Mouse (Mus musculus): ENCODE results near the gene Gemin5. TPM values are rescaled to one million over a fixed set of nuclear protein-coding genes. Genes with fewer than 3 reads are reported as not detected.
A peak's percentile ranks its signal among the peaks of the same experiment; 100 is the strongest.
"Not testable (repeated sequence)": the region's sequence is repeated elsewhere in the genome, so short reads cannot be mapped to it uniquely, and the experiment has no call there.

The Gemin5 gene
- polyA plus RNA-seq, 1 experiment from 2014 or later: 27.7 TPM

DNA sequence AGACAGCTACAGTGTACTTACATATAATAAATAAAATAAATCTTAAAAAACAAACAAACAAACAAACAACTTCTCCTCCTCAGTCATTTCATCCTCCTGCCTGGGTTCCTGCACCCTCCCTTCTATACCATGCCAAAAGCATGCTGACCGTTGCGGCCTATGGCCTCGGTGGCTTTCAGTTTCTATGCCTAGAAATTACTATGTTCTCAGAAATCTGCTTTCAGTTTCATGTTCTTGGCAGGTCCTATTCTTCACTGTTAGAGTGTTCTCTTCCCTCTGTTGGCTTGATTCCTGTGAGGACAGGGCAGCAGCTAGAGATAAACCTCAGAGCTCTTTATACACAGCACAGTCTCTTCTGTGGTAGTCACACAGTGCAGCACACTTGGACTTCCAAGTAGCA lies 15.2 kb upstream of the Gemin5 start:
- ATAC-seq (replicated peaks; ENCODE audit: low FRiP score, low TSS enrichment, low read depth): no peak

DNA sequence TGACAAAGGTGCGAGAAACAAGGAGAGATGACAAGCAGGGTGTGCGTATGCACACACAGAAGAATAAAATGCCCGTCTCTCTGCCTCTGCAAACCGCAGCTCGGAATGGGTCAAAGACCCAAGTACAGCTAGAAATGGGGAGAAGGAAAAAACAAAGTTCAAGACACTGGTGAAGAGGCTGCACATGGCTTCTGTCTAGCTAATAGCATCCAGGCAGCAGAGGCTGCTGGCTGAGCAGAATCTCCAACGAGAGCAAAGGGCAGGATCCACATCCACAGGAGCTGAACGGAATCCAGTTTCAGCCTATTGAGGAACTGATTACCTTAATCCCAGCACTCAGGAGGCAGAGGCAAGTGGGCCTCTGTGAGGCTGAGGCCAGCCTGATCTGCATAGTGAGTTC lies 12.4 kb upstream of the Gemin5 start:
- WGBS: 72% methylated on average over 7 of the region's 7 CpGs

More for the DNA sequence above, 15.2 kb upstream of the Gemin5 start:
- Histone ChIP-seq H3K9me3 (ENCODE audit: control insufficient read depth, low read length) (no peaks in the 10 kb centered on the region), H3K4me2 (ENCODE audit: low read length) (no peak overlapping the region), H3K36me3 (ENCODE audit: control insufficient read depth, insufficient read depth, low read length) (no peaks in the 10 kb centered on the region), H3K27me3 (replicated peaks; ENCODE audit: control insufficient read depth, insufficient read depth, low read length) (no peaks in the 10 kb centered on the region), H3K27ac (ENCODE audit: low read depth) (no peak overlapping the region), H3K4me3 (ENCODE audit: low read depth, low read length) (no peak overlapping the region), H3K9ac (ENCODE audit: low read length) (no peak overlapping the region), H3K4me1 (replicated peaks; ENCODE audit: control insufficient read depth, insufficient read depth, low read length) (no peaks in the 10 kb centered on the region)
- no peak for DNase-seq (ENCODE audit: low spot score)
- WGBS: 90% methylated on average over 3 of the region's 3 CpGs

DNA sequence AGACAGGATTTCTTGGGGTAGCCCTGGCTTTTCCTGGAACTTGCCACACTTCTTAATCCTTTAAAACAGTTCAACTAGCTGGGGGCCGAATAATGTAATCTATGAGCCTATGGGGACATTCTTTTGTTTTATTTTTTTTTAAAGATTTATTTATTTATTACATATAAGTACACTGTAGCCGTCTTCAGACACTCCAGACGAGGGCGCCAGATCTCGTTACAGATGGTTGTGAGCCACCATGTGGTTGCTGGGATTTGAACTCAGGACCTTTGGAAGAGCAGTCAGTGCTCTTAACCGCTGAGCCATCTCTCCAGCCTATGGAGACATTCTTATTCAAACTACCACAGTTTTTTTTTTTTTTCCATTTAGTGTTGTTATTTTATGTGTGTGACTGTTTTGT lies 11.6 kb upstream of the Gemin5 start:
- not testable (repeated sequence) for H3K9ac ChIP-seq (ENCODE audit: low read length); H3K9me3 ChIP-seq (ENCODE audit: control insufficient read depth, low read length); H3K27ac ChIP-seq (ENCODE audit: low read depth); H3K27me3 ChIP-seq (replicated peaks; ENCODE audit: control insufficient read depth, insufficient read depth, low read length); H3K4me2 ChIP-seq (ENCODE audit: low read length); H3K4me3 ChIP-seq (ENCODE audit: low read depth, low read length); DNase-seq (ENCODE audit: low spot score); H3K4me1 ChIP-seq (replicated peaks; ENCODE audit: control insufficient read depth, insufficient read depth, low read length)
- whole genome bisulfite sequencing: 92% methylated on average over 6 of the region's 6 CpGs
- 0 out of 2 replicates have a peak, but pooled peaks have one; percentile 20 for ATAC-seq (replicated peaks; ENCODE audit: low FRiP score, low TSS enrichment, low read depth)
- peaks cover 33% of the 10 kb centered on the region for H3K36me3 ChIP-seq (ENCODE audit: control insufficient read depth, insufficient read depth, low read length)

More for the DNA sequence above, 12.4 kb upstream of the Gemin5 start:
- no peaks in the 10 kb centered on the region for H3K4me1 ChIP-seq (replicated peaks; ENCODE audit: control insufficient read depth, insufficient read depth, low read length)
- no peak overlapping the region for H3K9ac ChIP-seq (ENCODE audit: low read length)
- H3K27ac ChIP-seq (ENCODE audit: low read depth): 0 out of 2 replicates have a peak overlapping the region, but pooled peaks have one; percentile 3
- DNase-seq (ENCODE audit: low spot score) (no peak), ATAC-seq (replicated peaks; ENCODE audit: low FRiP score, low TSS enrichment, low read depth) (no peak)
- H3K27me3 ChIP-seq (replicated peaks; ENCODE audit: control insufficient read depth, insufficient read depth, low read length): no peaks in the 10 kb centered on the region
- peaks cover 26% of the 10 kb centered on the region for H3K36me3 ChIP-seq (ENCODE audit: control insufficient read depth, insufficient read depth, low read length)
- H3K9me3 ChIP-seq (ENCODE audit: control insufficient read depth, low read length): no peaks in the 10 kb centered on the region
- H3K4me2 ChIP-seq (ENCODE audit: low read length): no peak overlapping the region
- no peak overlapping the region for H3K4me3 ChIP-seq (ENCODE audit: low read depth, low read length)

DNA sequence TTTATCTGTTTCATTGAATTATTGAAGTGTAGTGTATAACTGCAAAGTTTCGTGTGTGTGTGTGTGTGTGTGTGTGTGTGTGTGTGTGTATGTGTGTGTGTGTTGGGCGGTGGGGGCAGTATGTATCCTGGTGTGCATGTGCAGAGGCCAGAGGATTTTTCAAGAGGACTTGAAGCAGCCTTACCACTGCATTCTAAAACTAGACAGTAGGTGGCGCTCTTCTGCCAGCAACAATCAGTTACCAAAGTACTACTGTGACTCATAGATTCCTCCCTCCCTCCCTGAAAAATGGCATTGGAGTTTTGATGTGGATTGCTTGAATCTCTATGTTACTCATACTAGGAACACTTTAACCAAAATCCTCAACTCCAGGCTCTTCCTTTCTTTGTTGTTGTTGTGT lies 11.2 kb upstream of the Gemin5 start:
- ATAC-seq (replicated peaks; ENCODE audit: low FRiP score, low TSS enrichment, low read depth) (peak; percentile 57), DNase-seq (ENCODE audit: low spot score) (peak; percentile 71)
- Histone ChIP-seq H3K4me1 (replicated peaks; ENCODE audit: control insufficient read depth, insufficient read depth, low read length) (no peaks in the 10 kb centered on the region), H3K9me3 (ENCODE audit: control insufficient read depth, low read length) (no peaks in the 10 kb centered on the region), H3K27ac (ENCODE audit: low read depth) (no peak overlapping the region), H3K4me2 (ENCODE audit: low read length) (no peak overlapping the region), H3K27me3 (replicated peaks; ENCODE audit: control insufficient read depth, insufficient read depth, low read length) (no peaks in the 10 kb centered on the region), H3K9ac (ENCODE audit: low read length) (no peak overlapping the region), H3K4me3 (ENCODE audit: low read depth, low read length) (no peak overlapping the region), H3K36me3 (ENCODE audit: control insufficient read depth, insufficient read depth, low read length) (peaks cover 37% of the 10 kb centered on the region)
- 29% methylated on average over 3 of the region's 3 CpGs for WGBS

DNA sequence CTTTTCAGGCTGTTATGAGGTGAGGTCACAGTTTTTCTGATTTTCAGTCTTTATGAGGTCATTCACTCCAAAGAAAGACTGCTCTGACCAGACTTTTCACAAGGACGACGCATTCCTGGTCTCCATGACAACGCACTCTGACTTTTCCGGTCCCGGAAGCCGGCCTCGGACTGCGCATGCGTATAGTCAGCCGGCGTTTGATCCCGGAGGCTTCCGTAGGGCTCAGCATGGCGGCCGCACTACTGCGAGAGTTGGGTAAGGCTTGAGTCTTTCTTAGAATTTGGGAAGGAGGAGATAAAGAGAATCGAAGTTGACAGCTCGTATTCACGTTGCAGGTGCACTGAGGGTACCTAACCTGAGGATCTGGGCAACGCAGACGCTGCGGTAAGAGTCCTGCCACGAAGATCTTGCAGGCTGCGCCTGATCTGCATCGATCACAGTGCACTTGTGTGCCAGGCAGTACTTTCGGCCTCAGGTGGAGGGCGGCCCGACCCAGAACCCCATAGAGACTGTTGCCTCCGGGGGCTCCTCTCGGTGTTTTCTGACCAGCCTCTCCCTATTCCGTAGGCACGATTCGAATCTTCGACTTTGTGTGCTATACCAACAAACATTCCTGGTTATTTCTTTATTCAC lies 3.2 kb upstream of the Gemin5 start, which contains the start of gene Mrpl22:
Gene Mrpl22, plus strand, starts transcription at position 203 of the 633 bp plus-strand sequence.
- peaks cover 18% of the 10 kb centered on the region for H3K4me1 ChIP-seq (replicated peaks; ENCODE audit: control insufficient read depth, insufficient read depth, low read length)
- peak within 1 kb of the TSS; percentile 89 for H3K4me2 ChIP-seq (ENCODE audit: low read length)
- H3K4me3 ChIP-seq (ENCODE audit: low read depth, low read length): peak within 1 kb of the TSS; percentile 57
- H3K9ac ChIP-seq (ENCODE audit: low read length): peak within 1 kb of the TSS; percentile 57
- H3K27ac ChIP-seq (ENCODE audit: low read depth): 0 out of 2 replicates have a peak within 1 kb of the TSS, but pooled peaks have one; percentile 23
- WGBS: 1% methylated on average over 34 of the region's 34 CpGs
- peaks cover 37% of the 10 kb centered on the region for H3K36me3 ChIP-seq (ENCODE audit: control insufficient read depth, insufficient read depth, low read length)
- peak; percentile 98 for DNase-seq (ENCODE audit: low spot score)
- H3K9me3 ChIP-seq (ENCODE audit: control insufficient read depth, low read length): no peaks in the 10 kb centered on the region
- ATAC-seq (replicated peaks; ENCODE audit: low FRiP score, low TSS enrichment, low read depth): peak; percentile 82
- H3K27me3 ChIP-seq (replicated peaks; ENCODE audit: control insufficient read depth, insufficient read depth, low read length): no peaks in the 10 kb centered on the region

DNA sequence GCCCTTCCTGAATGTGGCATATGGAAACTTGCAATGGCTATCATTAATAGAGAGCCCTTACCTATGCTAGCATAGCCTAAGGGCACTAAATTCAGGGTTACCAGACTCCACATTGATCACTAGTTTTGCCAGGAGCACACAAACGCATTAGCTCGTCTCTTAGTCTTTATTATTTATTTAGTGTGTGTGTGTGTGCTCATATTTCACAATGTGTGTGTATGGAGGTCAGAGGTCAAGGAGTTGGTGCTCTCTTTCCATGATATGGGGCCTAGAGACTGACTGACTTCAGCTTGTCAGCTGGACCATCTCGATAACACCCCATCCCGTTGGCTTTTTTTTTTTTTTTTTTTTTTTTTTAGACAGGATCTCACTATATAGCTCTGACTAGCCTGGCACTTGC lies 1.3 kb upstream of the Gemin5 start:
- Histone ChIP-seq H3K9ac (ENCODE audit: low read length) (no peak overlapping the region), H3K9me3 (ENCODE audit: control insufficient read depth, low read length) (peaks cover 4% of the 10 kb centered on the region; the same call in 1 of the 2 replicates), H3K4me2 (ENCODE audit: low read length) (no peak overlapping the region), H3K4me3 (ENCODE audit: low read depth, low read length) (no peak overlapping the region), H3K36me3 (ENCODE audit: control insufficient read depth, insufficient read depth, low read length) (peaks cover 37% of the 10 kb centered on the region), H3K4me1 (replicated peaks; ENCODE audit: control insufficient read depth, insufficient read depth, low read length) (peaks cover 18% of the 10 kb centered on the region), H3K27me3 (replicated peaks; ENCODE audit: control insufficient read depth, insufficient read depth, low read length) (no peaks in the 10 kb centered on the region), H3K27ac (ENCODE audit: low read depth) (no peak overlapping the region)
- WGBS: 62% methylated on average over 4 of the region's 4 CpGs
- no peak for ATAC-seq (replicated peaks; ENCODE audit: low FRiP score, low TSS enrichment, low read depth)
- DNase-seq (ENCODE audit: low spot score): no peak

DNA sequence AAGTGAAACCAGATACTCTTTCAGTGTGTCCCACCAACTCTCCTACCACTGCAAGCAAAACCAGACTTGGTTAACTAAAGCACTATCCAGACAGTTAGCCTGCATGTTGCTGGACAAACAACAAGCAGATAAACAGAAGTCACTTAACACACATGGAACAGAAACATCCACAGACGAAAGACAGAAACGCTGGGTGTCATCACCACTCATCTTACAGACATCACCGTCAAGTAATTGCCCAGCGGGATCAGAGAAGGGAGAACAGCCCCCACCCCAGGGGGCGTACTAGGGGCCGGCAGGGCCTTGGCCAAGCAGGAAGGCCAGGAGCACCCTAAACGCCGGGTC lies 545 bp downstream of the Gemin5 start:
- Histone ChIP-seq H3K36me3 (ENCODE audit: control insufficient read depth, insufficient read depth, low read length) (peaks cover 38% of the 10 kb centered on the region), H3K27me3 (replicated peaks; ENCODE audit: control insufficient read depth, insufficient read depth, low read length) (no peaks in the 10 kb centered on the region), H3K27ac (ENCODE audit: low read depth) (peak overlapping the region; percentile 71), H3K4me1 (replicated peaks; ENCODE audit: control insufficient read depth, insufficient read depth, low read length) (peaks cover 17% of the 10 kb centered on the region), H3K9ac (ENCODE audit: low read length) (peak overlapping the region; percentile 83), H3K4me2 (ENCODE audit: low read length) (peak overlapping the region; percentile 63), H3K9me3 (ENCODE audit: control insufficient read depth, low read length) (peaks cover 4% of the 10 kb centered on the region; the same call in 1 of the 2 replicates), H3K4me3 (ENCODE audit: low read depth, low read length) (peak overlapping the region; percentile 96)
- ATAC-seq (replicated peaks; ENCODE audit: low FRiP score, low TSS enrichment, low read depth) (no peak), DNase-seq (ENCODE audit: low spot score) (no peak)
- 0% methylated on average over 8 of the region's 8 CpGs for WGBS

DNA sequence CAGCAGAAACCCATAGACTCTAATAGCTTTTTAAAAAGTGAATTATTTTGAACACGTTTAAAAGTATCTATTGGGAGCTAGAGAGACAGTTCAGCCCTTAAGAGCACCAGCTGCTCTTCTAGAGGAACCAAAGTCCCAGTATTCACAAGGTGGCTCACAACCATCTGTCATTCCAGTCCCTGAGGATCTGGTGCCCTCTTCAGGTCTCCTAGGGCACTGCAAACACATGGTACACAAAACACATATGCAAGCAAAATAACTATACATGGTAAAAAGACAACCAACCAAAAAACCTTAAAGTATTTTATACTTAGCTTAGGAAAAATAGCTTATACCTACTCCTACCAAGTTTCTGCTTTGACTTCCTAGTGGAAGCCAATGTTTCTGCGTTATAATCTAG lies 3.3 kb downstream of the Gemin5 start:
- Histone ChIP-seq H3K9ac (ENCODE audit: low read length) (no peak overlapping the region), H3K4me2 (ENCODE audit: low read length) (no peak overlapping the region), H3K4me3 (ENCODE audit: low read depth, low read length) (no peak overlapping the region), H3K9me3 (ENCODE audit: control insufficient read depth, low read length) (peaks cover 4% of the 10 kb centered on the region; the same call in 1 of the 2 replicates), H3K27me3 (replicated peaks; ENCODE audit: control insufficient read depth, insufficient read depth, low read length) (no peaks in the 10 kb centered on the region), H3K4me1 (replicated peaks; ENCODE audit: control insufficient read depth, insufficient read depth, low read length) (peaks cover 5% of the 10 kb centered on the region; the same call in 1 of the 2 replicates), H3K27ac (ENCODE audit: low read depth) (no peak overlapping the region), H3K36me3 (ENCODE audit: control insufficient read depth, insufficient read depth, low read length) (peaks cover 61% of the 10 kb centered on the region)
- 95% methylated on average over 2 of the region's 2 CpGs for WGBS
- ATAC-seq (replicated peaks; ENCODE audit: low FRiP score, low TSS enrichment, low read depth): no peak
- DNase-seq (ENCODE audit: low spot score): no peak

DNA sequence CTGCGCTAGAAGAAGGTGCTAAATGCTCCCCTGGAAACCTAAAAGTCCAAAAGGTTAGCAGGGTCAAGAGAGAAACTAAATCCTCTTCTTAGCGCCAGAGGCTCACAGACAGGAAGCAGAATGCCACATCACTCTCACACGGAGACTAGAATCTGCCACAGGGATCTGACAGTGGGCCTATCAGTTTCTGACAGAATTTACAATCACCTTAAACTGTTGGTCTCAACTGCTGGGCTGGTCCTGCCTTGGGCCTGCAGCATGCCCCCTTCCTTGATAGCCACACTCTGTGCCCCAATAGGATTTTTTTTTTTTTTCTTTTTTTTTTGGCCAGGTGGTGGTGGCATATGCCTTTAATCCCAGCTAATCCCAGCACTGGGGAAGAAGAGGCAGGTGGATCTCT lies 11.5 kb downstream of the Gemin5 start:
- Histone ChIP-seq H3K4me3 (ENCODE audit: low read depth, low read length) (no peak overlapping the region), H3K9ac (ENCODE audit: low read length) (no peak overlapping the region), H3K36me3 (ENCODE audit: control insufficient read depth, insufficient read depth, low read length) (peaks cover 86% of the 10 kb centered on the region), H3K27me3 (replicated peaks; ENCODE audit: control insufficient read depth, insufficient read depth, low read length) (no peaks in the 10 kb centered on the region), H3K27ac (ENCODE audit: low read depth) (no peak overlapping the region), H3K4me2 (ENCODE audit: low read length) (no peak overlapping the region), H3K9me3 (ENCODE audit: control insufficient read depth, low read length) (no peaks in the 10 kb centered on the region), H3K4me1 (replicated peaks; ENCODE audit: control insufficient read depth, insufficient read depth, low read length) (no peaks in the 10 kb centered on the region)
- no peak for DNase-seq (ENCODE audit: low spot score)
- no peak for ATAC-seq (replicated peaks; ENCODE audit: low FRiP score, low TSS enrichment, low read depth)
- 85% methylated on average over 3 of the region's 3 CpGs for WGBS

All from intestine, embryonic 14.5 days (tissue).